Mouse (Mus musculus): ENCODE data around the gene Tmem72. TPM values are rescaled to one million over a fixed set of nuclear protein-coding genes. Genes with fewer than 3 reads are reported as not detected.

Gene Tmem72
- polyA plus RNA-seq, 1 experiment from 2014 or later, result 0.03 TPM

- Histone ChIP-seq H3K4me2 (no peak overlapping the region), H3K4me1 (replicated peaks; ENCODE audit: control insufficient read depth, insufficient read depth, low read length) (no peaks in the 10 kb centered on the region), H3K4me3 (ENCODE audit: low read depth, low read length) (no peak overlapping the region), H3K36me3 (ENCODE audit: control insufficient read depth, insufficient read depth, low read length) (no peaks in the 10 kb centered on the region), H3K9me3 (ENCODE audit: control insufficient read depth, low read length) (no peaks in the 10 kb centered on the region), H3K27ac (ENCODE audit: low read depth, low read length) (no peak overlapping the region), H3K9ac (ENCODE audit: low read depth, low read length) (no peak overlapping the region), H3K27me3 (replicated peaks; ENCODE audit: control insufficient read depth, insufficient read depth, low read length) (no peaks in the 10 kb centered on the region)
- no peak for ATAC-seq (replicated peaks; ENCODE audit: low FRiP score)
- DNase-seq (ENCODE audit: low spot score), result no peak
Observed at GRCm38 (mm10) chr6:116700821-116701220, 15.9 kb downstream of the Tmem72 start.

DNA sequence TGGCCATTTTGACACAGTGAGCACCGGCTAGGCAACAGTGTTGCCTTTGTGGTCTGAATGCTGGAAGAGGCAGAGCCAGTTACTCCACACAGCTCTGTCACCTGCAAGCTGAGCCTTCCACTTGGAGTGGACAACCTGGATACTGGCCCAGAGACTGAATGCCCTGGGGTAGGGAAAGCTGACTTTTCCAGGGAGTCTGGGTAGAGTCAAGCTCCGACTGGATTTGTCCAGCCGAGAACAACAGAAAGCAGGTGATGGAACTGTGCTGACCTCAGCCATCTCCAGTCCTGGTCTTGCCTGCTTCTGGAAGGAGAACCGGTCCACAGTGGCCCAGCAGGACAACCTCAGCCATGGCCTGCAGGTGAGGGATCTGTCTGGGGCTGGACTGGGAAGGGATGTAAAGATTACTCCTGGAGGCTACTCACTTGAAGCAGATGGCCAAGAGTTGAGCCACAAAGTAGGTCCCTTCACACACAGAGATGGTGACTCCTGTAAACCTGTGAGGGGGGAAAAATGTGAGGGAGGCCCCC is 18.8 kb downstream of the Tmem72 start:
- Histone ChIP-seq H3K4me1 (replicated peaks; ENCODE audit: control insufficient read depth, insufficient read depth, low read length) (no peaks in the 10 kb centered on the region), H3K4me3 (ENCODE audit: low read depth, low read length) (no peak overlapping the region), H3K27ac (ENCODE audit: low read depth, low read length) (no peak overlapping the region), H3K9ac (ENCODE audit: low read depth, low read length) (no peak overlapping the region), H3K9me3 (ENCODE audit: control insufficient read depth, low read length) (no peaks in the 10 kb centered on the region), H3K27me3 (replicated peaks; ENCODE audit: control insufficient read depth, insufficient read depth, low read length) (no peaks in the 10 kb centered on the region), H3K4me2 (no peak overlapping the region), H3K36me3 (ENCODE audit: control insufficient read depth, insufficient read depth, low read length) (no peaks in the 10 kb centered on the region)
- DNase-seq (ENCODE audit: low spot score) (no peak), ATAC-seq (replicated peaks; ENCODE audit: low FRiP score) (no peak)
- WGBS, result 92% methylated on average over 4 of the region's 4 CpGs

DNA sequence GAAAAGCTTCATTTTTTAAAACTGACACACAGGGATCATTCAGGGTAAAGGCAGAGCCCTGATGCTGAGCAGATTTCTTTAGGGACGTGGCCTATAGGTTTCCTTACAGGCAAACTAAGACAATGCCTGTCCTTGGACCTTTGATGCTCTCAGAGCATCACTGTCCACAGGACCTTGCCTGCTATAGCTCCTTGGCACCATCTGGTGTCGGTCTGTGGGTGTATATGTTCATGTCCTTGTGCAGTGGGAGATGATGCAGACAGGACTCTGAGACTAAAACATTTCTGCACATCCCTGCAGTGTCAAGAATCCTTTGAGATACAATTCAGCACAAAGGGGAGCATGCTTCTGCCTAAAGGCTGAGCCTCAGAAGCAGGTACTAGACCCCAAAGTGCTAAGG is 19.3 kb downstream of the Tmem72 start:
- Histone ChIP-seq H3K27me3 (replicated peaks; ENCODE audit: control insufficient read depth, insufficient read depth, low read length) (no peaks in the 10 kb centered on the region), H3K36me3 (ENCODE audit: control insufficient read depth, insufficient read depth, low read length) (no peaks in the 10 kb centered on the region), H3K9ac (ENCODE audit: low read depth, low read length) (no peak overlapping the region), H3K9me3 (ENCODE audit: control insufficient read depth, low read length) (no peaks in the 10 kb centered on the region), H3K4me2 (no peak overlapping the region), H3K4me1 (replicated peaks; ENCODE audit: control insufficient read depth, insufficient read depth, low read length) (no peaks in the 10 kb centered on the region), H3K27ac (ENCODE audit: low read depth, low read length) (no peak overlapping the region), H3K4me3 (ENCODE audit: low read depth, low read length) (no peak overlapping the region)
- WGBS, result 43% methylated on average over 2 of the region's 2 CpGs
- DNase-seq (ENCODE audit: low spot score), result no peak
- no peak for ATAC-seq (replicated peaks; ENCODE audit: low FRiP score)

- WGBS, result 81% methylated on average over 3 of the region's 3 CpGs
- no peak for ATAC-seq (replicated peaks; ENCODE audit: low FRiP score)
- H3K4me1 ChIP-seq (replicated peaks; ENCODE audit: control insufficient read depth, insufficient read depth, low read length), result no peaks in the 10 kb centered on the region
Observed at GRCm38 (mm10) chr6:116694346-116694745, 22.4 kb downstream of the Tmem72 start.

DNA sequence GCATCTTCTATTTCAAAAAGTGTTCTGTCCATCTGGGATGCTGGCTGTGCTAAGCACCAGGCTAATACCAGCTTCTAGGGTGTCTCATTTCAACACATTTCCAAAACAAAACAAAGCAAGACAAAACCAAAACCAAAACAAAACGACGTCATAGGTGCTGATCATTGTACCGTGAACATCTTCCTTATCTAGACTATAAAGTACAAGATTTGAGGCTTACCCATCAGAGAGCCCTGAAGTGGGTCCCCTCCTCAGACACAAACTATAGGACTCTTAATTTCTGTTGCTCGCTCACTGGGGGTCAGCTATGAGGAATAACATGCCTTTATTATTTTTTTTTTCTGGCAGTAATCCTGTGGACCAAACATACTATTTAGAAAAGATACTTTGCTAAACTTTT is 23.1 kb downstream of the Tmem72 start:
- Histone ChIP-seq H3K27me3 (replicated peaks; ENCODE audit: control insufficient read depth, insufficient read depth, low read length) (no peaks in the 10 kb centered on the region), H3K4me3 (ENCODE audit: low read depth, low read length) (no peak overlapping the region), H3K4me1 (replicated peaks; ENCODE audit: control insufficient read depth, insufficient read depth, low read length) (no peaks in the 10 kb centered on the region), H3K27ac (ENCODE audit: low read depth, low read length) (no peak overlapping the region), H3K4me2 (no peak overlapping the region), H3K9ac (ENCODE audit: low read depth, low read length) (no peak overlapping the region), H3K36me3 (ENCODE audit: control insufficient read depth, insufficient read depth, low read length) (no peaks in the 10 kb centered on the region), H3K9me3 (ENCODE audit: control insufficient read depth, low read length) (no peaks in the 10 kb centered on the region)
- WGBS, result 84% methylated on average over 4 of the region's 4 CpGs
- ATAC-seq (replicated peaks; ENCODE audit: low FRiP score) (no peak), DNase-seq (ENCODE audit: low spot score) (no peak)

More at GRCm38 (mm10) chr6:116694346-116694745, 22.4 kb downstream of the Tmem72 start:
- Histone ChIP-seq H3K27ac (ENCODE audit: low read depth, low read length) (no peak overlapping the region), H3K36me3 (ENCODE audit: control insufficient read depth, insufficient read depth, low read length) (no peaks in the 10 kb centered on the region), H3K4me2 (no peak overlapping the region), H3K9me3 (ENCODE audit: control insufficient read depth, low read length) (no peaks in the 10 kb centered on the region), H3K4me3 (ENCODE audit: low read depth, low read length) (no peak overlapping the region), H3K9ac (ENCODE audit: low read depth, low read length) (no peak overlapping the region), H3K27me3 (replicated peaks; ENCODE audit: control insufficient read depth, insufficient read depth, low read length) (no peaks in the 10 kb centered on the region)
- DNase-seq (ENCODE audit: low spot score), result no peak

GRCm38 (mm10) chr6:116682317-116682716 is 34.4 kb downstream of the Tmem72 start:
- Histone ChIP-seq H3K27ac (ENCODE audit: low read depth, low read length) (no peak overlapping the region), H3K9me3 (ENCODE audit: control insufficient read depth, low read length) (no peaks in the 10 kb centered on the region)

DNA sequence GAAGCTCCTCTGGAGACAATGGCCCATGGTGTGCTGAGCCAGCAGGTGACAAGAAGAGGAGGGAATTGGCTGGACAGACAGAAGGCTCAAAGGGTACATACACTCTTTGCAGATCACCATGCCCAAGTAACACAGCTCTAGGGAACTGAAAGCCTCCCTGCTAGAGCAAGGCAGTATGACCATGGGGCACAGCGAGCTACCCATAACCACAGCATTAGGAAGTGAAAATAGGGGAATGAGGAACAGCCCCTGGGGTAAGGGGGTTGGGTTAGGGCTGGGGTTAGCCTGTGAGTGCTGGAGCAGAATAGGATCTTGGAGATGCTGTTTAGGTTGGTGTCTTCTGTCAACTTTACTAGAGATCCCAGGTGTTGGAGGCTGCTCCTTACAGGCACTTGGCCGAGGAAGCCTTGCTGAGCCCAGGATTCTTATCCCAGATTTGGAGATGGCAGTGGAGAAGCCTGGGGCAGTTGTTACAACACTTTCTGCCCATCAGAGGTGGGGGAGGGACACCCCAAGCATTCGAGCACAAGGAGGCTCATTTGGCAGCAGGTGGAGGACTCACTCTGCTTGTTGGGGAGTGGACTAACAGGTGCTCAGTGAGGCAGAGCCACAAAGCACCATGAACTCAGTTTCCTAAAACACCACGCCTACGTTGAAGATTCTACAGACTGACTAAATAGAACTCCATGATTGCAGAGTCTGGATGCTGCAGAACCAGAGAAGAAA is 37.0 kb downstream of the Tmem72 start:
- Histone ChIP-seq H3K4me1 (replicated peaks; ENCODE audit: control insufficient read depth, insufficient read depth, low read length) (peaks cover 7% of the 10 kb centered on the region; the same call in 1 of the 2 replicates), H3K27me3 (replicated peaks; ENCODE audit: control insufficient read depth, insufficient read depth, low read length) (no peaks in the 10 kb centered on the region), H3K27ac (ENCODE audit: low read depth, low read length) (no peak overlapping the region), H3K9ac (ENCODE audit: low read depth, low read length) (no peak overlapping the region), H3K36me3 (ENCODE audit: control insufficient read depth, insufficient read depth, low read length) (no peaks in the 10 kb centered on the region), H3K9me3 (ENCODE audit: control insufficient read depth, low read length) (no peaks in the 10 kb centered on the region), H3K4me3 (ENCODE audit: low read depth, low read length) (no peak overlapping the region), H3K4me2 (no peak overlapping the region)
- no peak for DNase-seq (ENCODE audit: low spot score)
- no peak for ATAC-seq (replicated peaks; ENCODE audit: low FRiP score)
- 64% methylated on average over 5 of the region's 5 CpGs for WGBS

More at GRCm38 (mm10) chr6:116682317-116682716, 34.4 kb downstream of the Tmem72 start:
- 17% methylated on average over 6 of the region's 6 CpGs for WGBS
- no peaks in the 10 kb centered on the region for H3K4me1 ChIP-seq (replicated peaks; ENCODE audit: control insufficient read depth, insufficient read depth, low read length)
- no peak overlapping the region for H3K9ac ChIP-seq (ENCODE audit: low read depth, low read length)
- no peak for DNase-seq (ENCODE audit: low spot score)
- H3K27me3 ChIP-seq (replicated peaks; ENCODE audit: control insufficient read depth, insufficient read depth, low read length), result no peaks in the 10 kb centered on the region
- H3K36me3 ChIP-seq (ENCODE audit: control insufficient read depth, insufficient read depth, low read length), result no peaks in the 10 kb centered on the region
- no peak for ATAC-seq (replicated peaks; ENCODE audit: low FRiP score)
- H3K4me2 ChIP-seq, result no peak overlapping the region
- no peak overlapping the region for H3K4me3 ChIP-seq (ENCODE audit: low read depth, low read length)

DNA sequence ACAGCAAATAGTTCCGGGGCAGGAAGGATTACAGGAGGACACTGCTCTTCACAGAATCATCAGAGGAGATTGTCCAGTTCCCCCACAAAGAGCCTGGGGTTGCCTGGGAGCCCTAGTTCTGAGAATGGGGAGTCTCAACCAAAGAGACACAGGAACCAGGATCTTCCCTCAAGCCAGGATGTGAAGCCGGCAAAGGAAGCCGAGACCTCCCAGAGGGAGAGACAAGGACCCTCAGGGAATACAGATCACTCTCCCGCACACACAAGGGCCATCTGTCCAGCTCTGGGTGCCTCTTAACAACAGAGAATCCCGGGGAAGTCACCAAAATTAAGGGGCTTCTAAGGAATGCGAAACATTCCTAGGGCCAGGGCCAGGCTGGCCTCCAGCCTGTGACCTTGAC is 39.4 kb downstream of the Tmem72 start:
- Histone ChIP-seq H3K4me1 (replicated peaks; ENCODE audit: control insufficient read depth, insufficient read depth, low read length) (peaks cover 10% of the 10 kb centered on the region), H3K36me3 (ENCODE audit: control insufficient read depth, insufficient read depth, low read length) (no peaks in the 10 kb centered on the region), H3K9me3 (ENCODE audit: control insufficient read depth, low read length) (no peaks in the 10 kb centered on the region), H3K9ac (ENCODE audit: low read depth, low read length) (no peak overlapping the region), H3K4me3 (ENCODE audit: low read depth, low read length) (no peak overlapping the region), H3K4me2 (no peak overlapping the region), H3K27me3 (replicated peaks; ENCODE audit: control insufficient read depth, insufficient read depth, low read length) (no peaks in the 10 kb centered on the region), H3K27ac (ENCODE audit: low read depth, low read length) (no peak overlapping the region)
- 74% methylated on average over 6 of the region's 6 CpGs for WGBS
- ATAC-seq (replicated peaks; ENCODE audit: low FRiP score), result no peak
- no peak for DNase-seq (ENCODE audit: low spot score)

GRCm38 (mm10) chr6:116676355-116676913 is 40.3 kb downstream of the Tmem72 start:
- Histone ChIP-seq H3K9ac (ENCODE audit: low read depth, low read length) (no peak overlapping the region), H3K4me2 (no peak overlapping the region), H3K27me3 (replicated peaks; ENCODE audit: control insufficient read depth, insufficient read depth, low read length) (no peaks in the 10 kb centered on the region), H3K4me3 (ENCODE audit: low read depth, low read length) (no peak overlapping the region), H3K4me1 (replicated peaks; ENCODE audit: control insufficient read depth, insufficient read depth, low read length) (peaks cover 11% of the 10 kb centered on the region), H3K27ac (ENCODE audit: low read depth, low read length) (no peak overlapping the region), H3K9me3 (ENCODE audit: control insufficient read depth, low read length) (no peaks in the 10 kb centered on the region), H3K36me3 (ENCODE audit: control insufficient read depth, insufficient read depth, low read length) (no peaks in the 10 kb centered on the region)
- DNase-seq (ENCODE audit: low spot score) (no peak), ATAC-seq (replicated peaks; ENCODE audit: low FRiP score) (no peak)
- WGBS, result 62% methylated on average over 10 of the region's 10 CpGs

Measured in liver, embryonic 11.5 days (tissue).